Mouse (Mus musculus) forebrain, embryonic 16.5 days (tissue): ENCODE measurements around the gene Agpat1. TPM values are rescaled to one million over a fixed set of nuclear protein-coding genes. Genes with fewer than 3 reads are reported as not detected.

Source experiments
- ATAC-seq: fragments of 200-750 bp; cut with Nextera tagmentation; 2 replicates; pipeline ENCODE4 v1.8.0; 2017; ENCODE audit warnings: mild to moderate bottlenecking, moderate library complexity
- H3K27ac ChIP-seq: fragments of 300-500 bp; sonication (generic); 2 replicates; pipeline ENCODE4 v1.5.1; 2014; ENCODE audit warnings: low read length, control low read depth
- H3K27me3 ChIP-seq: fragments of 300-500 bp; sonication (generic); replicated peaks from 2 replicates; pipeline ENCODE4 v1.6.1; 2014; ENCODE audit warnings: low read length; ENCODE audit not compliant: control insufficient read depth, insufficient read depth
- H3K36me3 ChIP-seq: fragments of 300-500 bp; sonication (generic); 2 replicates; pipeline ENCODE4 v1.6.1; 2014; ENCODE audit not compliant: control insufficient read depth, insufficient read depth
- H3K4me1 ChIP-seq: fragments of 300-500 bp; sonication (generic); replicated peaks from 2 replicates; pipeline ENCODE4 v1.6.1; 2014; ENCODE audit warnings: low read length; ENCODE audit not compliant: control insufficient read depth, insufficient read depth
- H3K4me2 ChIP-seq: fragments of 300-500 bp; sonication (generic); 2 replicates; pipeline ENCODE4 v1.6.1; 2014; ENCODE audit warnings: mild to moderate bottlenecking, low read length, control low read depth
- H3K4me3 ChIP-seq: fragments of 300-500 bp; sonication (generic); replicated peaks from 2 replicates; pipeline ENCODE4 v1.5.1; 2014; ENCODE audit warnings: mild to moderate bottlenecking, low read length, control low read depth
- H3K9ac ChIP-seq: fragments of 300-500 bp; sonication (generic); replicated peaks from 2 replicates; pipeline ENCODE4 v1.6.1; 2014; ENCODE audit warnings: low read depth, low read length, control low read depth
- H3K9me3 ChIP-seq: fragments of 300-500 bp; sonication (generic); 2 replicates; pipeline ENCODE4 v1.6.1; 2016; ENCODE audit warnings: low read length; ENCODE audit not compliant: control insufficient read depth
- WGBS: fragments of 180-500 bp; shearing (Covaris S2); extraction: QIAGEN DNeasy Blood & Tissue Kit; methylation state at CpG from one replicate; pipeline ENCODE4 v1.1.7; 2014; 5-methylcytosine and 5-hydroxymethylcytosine counted together
- polyA plus RNA-seq: library from polyadenylated mRNA; unstranded; fragments of >200 nt; fragmentation: Nextera tagmentation; extraction: Ambion mirVana; gene quantifications from 2 replicates; pipeline ENCODE4 v1.2.1, GENCODE M21; 2015

Agpat1 gene
- polyA plus RNA-seq, 1 experiment from 2014 or later: 104 TPM

DNA sequence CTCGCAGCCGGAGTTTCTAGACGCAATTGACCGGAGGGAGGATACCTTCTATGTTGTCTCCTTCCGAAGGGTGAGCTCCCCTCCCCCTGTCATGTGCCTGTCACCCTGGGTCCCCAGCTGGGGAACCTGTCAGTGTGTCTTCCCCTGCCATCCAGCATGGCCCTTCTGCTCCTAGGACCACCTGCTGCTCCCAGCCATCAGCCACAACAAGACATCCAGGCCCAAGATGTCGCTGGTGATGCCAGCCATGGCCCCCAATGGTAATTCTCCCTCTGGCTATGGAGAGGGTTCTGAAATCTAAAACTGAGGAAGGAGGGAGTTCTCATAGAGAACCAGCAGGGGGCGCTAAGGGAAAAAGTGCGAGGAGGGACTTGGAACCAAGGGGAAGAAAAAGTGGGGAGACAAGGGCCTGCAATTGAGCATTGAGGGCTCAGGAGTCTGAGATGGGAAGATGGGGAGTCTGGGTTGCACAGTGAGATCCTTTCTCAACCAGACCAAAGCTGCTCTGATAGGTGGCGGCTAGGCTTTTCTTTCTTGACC, 49.8 kb downstream of the Agpat1 start:
- H3K4me2 ChIP-seq: no peak overlapping the region
- H3K9me3 ChIP-seq: no peaks in the 10 kb centered on the region
- peaks cover 20% of the 10 kb centered on the region for H3K36me3 ChIP-seq
- H3K9ac ChIP-seq: no peak overlapping the region
- H3K27ac ChIP-seq: no peak overlapping the region
- no peak for ATAC-seq
- WGBS: 68% methylated on average over 9 of the region's 9 CpGs
- no peak overlapping the region for H3K4me3 ChIP-seq
- no peaks in the 10 kb centered on the region for H3K27me3 ChIP-seq
- no peaks in the 10 kb centered on the region for H3K4me1 ChIP-seq

DNA sequence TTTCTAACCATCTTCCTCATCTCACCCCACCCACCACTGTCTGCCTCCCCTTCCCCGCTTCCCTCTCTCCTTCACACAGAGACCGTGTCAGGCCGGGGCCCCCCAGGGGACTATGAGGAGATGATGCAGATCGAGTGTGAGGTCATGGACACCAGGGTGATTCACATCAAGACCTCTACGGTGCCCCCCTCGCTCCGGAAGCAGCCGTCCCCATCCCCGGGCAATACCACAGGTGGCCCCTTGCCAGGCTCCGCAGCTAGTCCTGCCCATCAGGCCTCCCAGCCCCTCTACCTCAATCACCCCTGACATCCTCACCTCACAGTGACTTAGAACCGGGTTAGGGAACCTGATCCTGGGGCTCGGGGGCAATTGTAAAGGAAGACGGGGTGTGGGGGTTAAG, 50.3 kb downstream of the Agpat1 start:
- Histone ChIP-seq H3K27ac (no peak overlapping the region), H3K36me3 (peaks cover 20% of the 10 kb centered on the region), H3K9me3 (no peaks in the 10 kb centered on the region), H3K4me1 (no peaks in the 10 kb centered on the region), H3K4me3 (no peak overlapping the region), H3K9ac (no peak overlapping the region), H3K4me2 (no peak overlapping the region), H3K27me3 (peaks cover 3% of the 10 kb centered on the region; the same call in 1 of the 2 replicates)
- no peak for ATAC-seq
- WGBS: 97% methylated on average over 13 of the region's 13 CpGs

DNA sequence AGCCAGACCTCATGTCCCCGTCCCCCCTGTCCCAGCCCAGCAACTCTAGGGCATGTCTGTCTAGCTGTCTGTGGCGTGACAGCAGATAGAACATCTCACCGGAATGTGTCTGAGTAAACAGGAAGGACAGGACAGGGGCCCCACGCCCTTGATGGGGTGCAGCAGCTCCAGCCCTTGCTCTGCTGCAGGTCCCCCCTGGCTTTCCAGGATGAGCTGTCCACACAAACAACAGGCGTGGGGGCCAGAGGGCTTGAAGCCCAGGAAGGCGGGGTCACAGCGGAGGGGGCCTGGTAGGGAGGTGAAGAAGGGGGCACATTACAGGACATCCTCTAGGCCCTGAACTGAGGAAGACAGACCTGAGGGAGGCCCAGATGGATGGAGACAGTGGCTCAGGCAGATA, 51.1 kb downstream of the Agpat1 start:
- Histone ChIP-seq H3K27me3 (peaks cover 9% of the 10 kb centered on the region), H3K4me1 (no peaks in the 10 kb centered on the region), H3K4me3 (no peak overlapping the region), H3K36me3 (peaks cover 20% of the 10 kb centered on the region), H3K9ac (no peak overlapping the region), H3K9me3 (no peaks in the 10 kb centered on the region), H3K4me2 (no peak overlapping the region), H3K27ac (no peak overlapping the region)
- ATAC-seq: no peak
- 96% methylated on average over 5 of the region's 7 CpGs for WGBS

DNA sequence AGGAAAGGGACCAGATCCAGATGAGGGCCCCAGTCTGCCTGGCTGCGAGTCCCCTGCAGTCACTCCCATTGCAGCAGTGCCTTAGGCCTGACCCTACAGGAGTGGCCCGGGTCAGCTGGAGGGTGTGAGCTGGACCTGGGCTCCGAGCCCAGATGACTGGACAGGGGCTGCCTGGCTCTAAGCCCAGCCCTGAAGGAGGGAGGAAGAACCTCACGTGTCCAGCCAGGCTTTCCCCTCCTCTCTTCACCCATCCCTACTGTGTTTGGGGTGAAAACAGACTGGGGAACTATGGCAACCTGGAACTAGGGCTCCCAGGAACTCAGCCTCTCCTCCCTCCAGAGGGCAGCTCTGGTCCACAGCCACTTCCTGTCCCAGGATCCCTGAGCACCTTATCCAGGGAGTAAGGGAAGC, 51.5 kb downstream of the Agpat1 start:
- Histone ChIP-seq H3K9me3 (no peaks in the 10 kb centered on the region), H3K4me2 (no peak overlapping the region), H3K27ac (no peak overlapping the region), H3K36me3 (peaks cover 16% of the 10 kb centered on the region), H3K4me3 (no peak overlapping the region), H3K4me1 (no peaks in the 10 kb centered on the region), H3K9ac (no peak overlapping the region), H3K27me3 (peaks cover 13% of the 10 kb centered on the region)
- 46% methylated on average over 4 of the region's 4 CpGs for WGBS
- peak; percentile 25; the same call in 1 of the 2 replicates for ATAC-seq

DNA sequence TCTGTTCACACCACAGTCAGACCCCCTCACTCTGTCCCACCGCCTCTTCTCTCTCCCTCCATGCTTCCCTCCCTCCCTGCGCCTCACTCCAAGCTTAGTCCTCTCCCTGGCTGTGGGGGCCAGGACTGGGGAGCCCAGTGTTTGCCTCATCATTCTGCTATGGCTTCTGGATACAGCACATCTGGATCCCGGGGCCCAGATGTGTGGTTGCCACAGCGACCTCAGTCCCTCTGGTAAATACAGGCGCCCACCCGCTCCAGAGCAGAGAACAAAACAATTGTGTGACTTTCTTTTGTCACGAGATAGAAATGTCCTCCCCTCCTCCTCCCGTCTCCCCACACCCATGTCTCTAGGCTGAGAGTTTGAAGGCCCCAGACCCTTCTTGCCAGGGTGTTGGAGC, 52.6 kb downstream of the Agpat1 start:
- no peak overlapping the region for H3K4me2 ChIP-seq
- ATAC-seq: no peak
- H3K27ac ChIP-seq: no peak overlapping the region
- no peak overlapping the region for H3K9ac ChIP-seq
- H3K4me1 ChIP-seq: peaks cover 3% of the 10 kb centered on the region; the same call in 1 of the 2 replicates
- H3K4me3 ChIP-seq: no peak overlapping the region
- no peaks in the 10 kb centered on the region for H3K9me3 ChIP-seq
- peaks cover 13% of the 10 kb centered on the region for H3K27me3 ChIP-seq
- WGBS: 47% methylated on average over 8 of the region's 8 CpGs
- peaks cover 13% of the 10 kb centered on the region; the same call in 1 of the 2 replicates for H3K36me3 ChIP-seq

DNA sequence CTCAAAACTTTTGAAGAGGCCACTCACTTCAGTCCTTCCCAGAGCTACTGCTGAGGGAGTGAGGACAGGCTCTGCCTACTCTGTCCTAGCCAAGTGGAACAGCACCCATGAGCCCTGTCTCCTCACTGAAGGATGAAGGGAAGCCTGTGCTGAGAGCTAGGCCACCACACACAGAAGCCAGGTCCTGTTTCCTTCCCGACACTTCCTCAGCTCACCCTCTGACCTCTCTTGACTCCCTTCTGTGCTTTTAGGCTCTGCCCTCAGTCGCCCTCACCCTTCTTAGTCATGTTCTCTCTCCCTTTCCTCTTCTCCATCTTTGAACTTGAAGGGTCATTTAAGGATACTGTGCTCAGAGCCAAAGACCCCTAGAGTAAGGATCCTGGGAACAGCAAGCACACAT, 53.2 kb downstream of the Agpat1 start:
- WGBS: 36% methylated on average over 2 of the region's 2 CpGs
- Histone ChIP-seq H3K4me2 (no peak overlapping the region), H3K4me3 (no peak overlapping the region), H3K27ac (no peak overlapping the region), H3K9me3 (no peaks in the 10 kb centered on the region), H3K27me3 (peaks cover 13% of the 10 kb centered on the region), H3K4me1 (peaks cover 3% of the 10 kb centered on the region; the same call in 1 of the 2 replicates), H3K9ac (no peak overlapping the region), H3K36me3 (peaks cover 10% of the 10 kb centered on the region; the same call in 1 of the 2 replicates)
- ATAC-seq: no peak

DNA sequence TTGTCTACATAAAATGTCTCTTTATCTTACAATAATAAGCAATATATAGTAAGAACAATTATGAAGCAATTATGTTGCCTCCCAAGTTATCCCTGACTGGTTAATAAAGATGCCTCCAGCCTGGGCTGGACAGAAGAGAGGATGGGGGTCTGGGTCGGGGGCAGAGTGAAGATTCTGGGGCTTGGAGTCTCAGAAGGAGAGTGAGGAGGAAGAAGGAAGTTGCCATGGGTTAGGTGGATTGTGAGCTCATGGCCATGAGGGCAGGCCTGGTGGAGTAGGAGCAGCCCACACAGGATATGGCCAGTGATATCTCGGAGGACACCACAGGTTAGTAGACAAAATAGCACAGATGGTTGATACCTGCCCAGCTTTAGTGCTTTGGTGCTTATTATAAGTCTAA, 54.1 kb downstream of the Agpat1 start:
- Histone ChIP-seq H3K4me3 (no peak overlapping the region), H3K4me1 (peaks cover 3% of the 10 kb centered on the region; the same call in 1 of the 2 replicates), H3K9me3 (no peaks in the 10 kb centered on the region), H3K27ac (no peak overlapping the region), H3K27me3 (peaks cover 18% of the 10 kb centered on the region), H3K9ac (no peak overlapping the region), H3K4me2 (no peak overlapping the region), H3K36me3 (0 out of 2 replicates have a peak, but pooled peaks cover 7% of the 10 kb centered on the region)
- no peak for ATAC-seq
- 81% methylated on average over 2 of the region's 2 CpGs for WGBS

DNA sequence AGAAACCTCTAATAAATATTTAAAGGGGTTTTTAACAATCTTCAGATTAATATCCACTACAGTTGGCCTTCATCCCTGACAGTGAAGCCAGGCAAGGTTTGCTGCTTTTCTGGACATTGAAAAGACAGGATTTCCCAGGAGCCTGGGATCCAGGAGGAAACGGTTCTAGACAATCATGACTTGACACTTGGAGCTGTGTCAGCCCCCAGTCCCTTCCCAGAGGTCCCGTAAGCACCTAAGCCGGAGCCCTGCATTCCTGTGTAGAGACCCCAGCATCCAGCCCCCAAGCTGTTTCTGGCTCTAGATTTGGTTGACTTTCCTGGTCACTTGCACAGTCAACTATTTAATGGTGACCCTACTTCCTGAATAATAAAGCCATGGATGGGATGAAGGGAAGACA, 54.5 kb downstream of the Agpat1 start:
- Histone ChIP-seq H3K9me3 (no peaks in the 10 kb centered on the region), H3K36me3 (0 out of 2 replicates have a peak, but pooled peaks cover 4% of the 10 kb centered on the region), H3K4me1 (peaks cover 3% of the 10 kb centered on the region; the same call in 1 of the 2 replicates), H3K9ac (no peak overlapping the region), H3K27ac (no peak overlapping the region), H3K4me2 (no peak overlapping the region), H3K27me3 (peaks cover 18% of the 10 kb centered on the region), H3K4me3 (no peak overlapping the region)
- ATAC-seq: no peak
- WGBS: 80% methylated on average over 3 of the region's 3 CpGs

DNA sequence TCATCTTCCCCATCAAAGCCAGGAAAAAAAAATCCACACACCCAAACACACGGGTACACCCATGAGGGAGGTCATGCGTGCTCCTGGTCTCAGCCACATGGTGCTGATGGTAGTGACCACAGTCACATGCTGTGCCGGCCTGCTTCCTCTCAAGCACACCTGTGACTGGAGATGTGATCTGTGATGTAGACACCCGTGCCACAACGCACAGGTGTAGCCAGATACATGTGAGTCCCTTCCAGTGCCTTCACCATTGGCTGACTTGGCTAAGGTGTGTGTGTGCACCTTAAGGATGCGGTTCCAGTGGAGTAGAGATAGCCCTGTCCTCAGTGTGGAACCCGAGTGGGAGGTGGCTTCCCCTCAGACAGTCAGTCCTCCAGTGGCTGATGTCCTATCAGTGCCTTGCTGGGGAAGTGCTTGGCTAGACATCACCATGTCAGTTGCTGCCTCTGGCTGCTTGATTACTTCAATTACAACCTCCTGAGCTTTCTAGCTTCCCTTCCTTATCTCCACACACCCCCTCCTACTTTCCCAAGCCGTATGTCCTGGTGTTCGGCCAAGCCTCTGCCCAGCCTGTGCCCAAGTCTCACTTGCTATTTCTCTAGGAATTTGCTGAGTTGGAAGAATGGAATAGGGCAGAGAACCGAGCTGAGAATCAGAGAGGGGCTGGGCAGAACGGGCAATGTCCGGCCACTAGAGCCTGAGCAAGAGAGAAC, 55.3 kb downstream of the Agpat1 start:
- H3K27me3 ChIP-seq: peaks cover 18% of the 10 kb centered on the region
- no peak overlapping the region for H3K4me2 ChIP-seq
- WGBS: 68% methylated on average over 12 of the region's 12 CpGs

More for the DNA sequence above, 55.3 kb downstream of the Agpat1 start:
- no peak overlapping the region for H3K4me3 ChIP-seq
- H3K9ac ChIP-seq: no peak overlapping the region
- H3K9me3 ChIP-seq: no peaks in the 10 kb centered on the region
- 0 out of 2 replicates have a peak, but pooled peaks cover under 1% of the 10 kb centered on the region for H3K36me3 ChIP-seq
- peaks cover 3% of the 10 kb centered on the region; the same call in 1 of the 2 replicates for H3K4me1 ChIP-seq
- ATAC-seq: no peak
- no peak overlapping the region for H3K27ac ChIP-seq
